Mouse (Mus musculus) cerebellum, adult 2 months (tissue): ENCODE data around the gene Vipr1.

Source experiments
- CTCF ChIP-seq: fragments of 200-500 bp; IDR thresholded peaks from 2 replicates; pipeline ENCODE4 v1.5.1; 2011; ENCODE audit warnings: low read depth, mild to moderate bottlenecking, control low read depth, low read length, moderate library complexity, borderline replicate concordance; ENCODE audit not compliant: insufficient read depth
- POLR2A ChIP-seq: fragments of 200-500 bp; IDR thresholded peaks from 2 replicates; pipeline ENCODE4 v1.6.1; 2011; ENCODE audit warnings: low read length, control low read depth, borderline replicate concordance; ENCODE audit not compliant: insufficient read depth

DNA sequence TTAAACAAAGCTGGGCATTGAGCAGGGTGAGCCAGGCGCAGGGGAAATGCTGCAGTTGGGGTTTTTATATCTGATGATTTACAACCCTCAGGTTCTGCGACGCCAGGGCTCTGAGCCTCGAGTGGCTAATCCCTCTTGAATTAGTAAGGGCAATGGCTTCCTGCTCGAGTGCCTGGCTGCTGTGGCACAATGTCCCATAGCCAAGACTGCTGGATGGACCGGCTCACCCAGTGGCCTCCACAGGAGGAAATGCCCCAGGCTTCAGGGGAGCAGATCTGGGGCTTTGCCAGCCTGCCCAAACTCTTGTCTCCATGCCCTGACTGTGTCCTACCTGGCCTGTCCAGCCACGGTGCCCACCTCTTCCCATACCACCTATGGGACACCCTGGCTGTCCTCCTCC is 23.1 kb upstream of the Vipr1 start:
- TF ChIP-seq POLR2A (no peak), CTCF (no peak)
